Mouse (Mus musculus) forebrain, embryonic 14.5 days (tissue): ENCODE data around the gene Bpifb9b. TPM values are rescaled to one million over a fixed set of nuclear protein-coding genes. Genes with fewer than 3 reads are reported as not detected.
"Not testable (repeated sequence)": the region's sequence is repeated elsewhere in the genome, so short reads cannot be mapped to it uniquely, and the experiment has no call there.

ENCODE experiments used
- ATAC-seq: fragments of 200-750 bp; cut with Nextera tagmentation; 2 replicates; pipeline ENCODE4 v1.8.0; 2017; ENCODE audit warnings: mild to moderate bottlenecking, moderate library complexity
- DNase-seq: peaks from one replicate; pipeline ENCODE4 v3.0.0-alpha.2; 2015; ENCODE audit warnings: low spot score
- H3K27ac ChIP-seq: fragments of 300-500 bp; sonication (generic); 2 replicates; pipeline ENCODE4 v1.5.1; 2014; ENCODE audit warnings: low read depth, mild to moderate bottlenecking, control low read depth, low read length, moderate library complexity
- H3K27me3 ChIP-seq: fragments of 300-500 bp; sonication (generic); replicated peaks from 2 replicates; pipeline ENCODE4 v1.6.1; 2014; ENCODE audit warnings: low read length, control low read depth, mixed read lengths; ENCODE audit not compliant: control insufficient read depth, insufficient read depth
- H3K36me3 ChIP-seq: fragments of 300-500 bp; sonication (generic); 2 replicates; pipeline ENCODE4 v1.6.1; 2014; ENCODE audit warnings: low read length, control low read depth; ENCODE audit not compliant: control insufficient read depth, insufficient read depth
- H3K4me1 ChIP-seq: fragments of 300-500 bp; sonication (generic); 2 replicates; pipeline ENCODE4 v1.6.1; 2014; ENCODE audit warnings: antibody characterized with exemption, low read length, control low read depth; ENCODE audit not compliant: control insufficient read depth, insufficient read depth
- H3K4me2 ChIP-seq: fragments of 300-500 bp; sonication (generic); 2 replicates; pipeline ENCODE4 v1.6.1; 2014; ENCODE audit warnings: mild to moderate bottlenecking, control low read depth, low read length
- H3K4me3 ChIP-seq: fragments of 300-500 bp; sonication (generic); 2 replicates; pipeline ENCODE4 v1.5.1; 2014; ENCODE audit warnings: low read depth, low read length, control low read depth
- H3K9ac ChIP-seq: fragments of 300-500 bp; sonication (generic); 2 replicates; pipeline ENCODE4 v1.6.1; 2014; ENCODE audit warnings: mild to moderate bottlenecking, low read length, control low read depth, moderate library complexity
- H3K9me3 ChIP-seq: fragments of 300-500 bp; sonication (generic); replicated peaks from 2 replicates; pipeline ENCODE4 v1.6.1; 2016; ENCODE audit warnings: low read length, control low read depth, mixed read lengths; ENCODE audit not compliant: control insufficient read depth
- WGBS: fragments of 180-500 bp; shearing (Covaris S2); extraction: QIAGEN DNeasy Blood & Tissue Kit; methylation state at CpG from one replicate; pipeline ENCODE4 v1.1.7; 2014; 5-methylcytosine and 5-hydroxymethylcytosine counted together
- polyA plus RNA-seq: library from polyadenylated mRNA; unstranded; fragments of >200 nt; fragmentation: Nextera tagmentation; extraction: Ambion mirVana; gene quantifications from 2 replicates; pipeline ENCODE4 v1.2.1, GENCODE M21; 2014

Bpifb9b gene
- polyA plus RNA-seq, result not detected in 2 replicates

DNA sequence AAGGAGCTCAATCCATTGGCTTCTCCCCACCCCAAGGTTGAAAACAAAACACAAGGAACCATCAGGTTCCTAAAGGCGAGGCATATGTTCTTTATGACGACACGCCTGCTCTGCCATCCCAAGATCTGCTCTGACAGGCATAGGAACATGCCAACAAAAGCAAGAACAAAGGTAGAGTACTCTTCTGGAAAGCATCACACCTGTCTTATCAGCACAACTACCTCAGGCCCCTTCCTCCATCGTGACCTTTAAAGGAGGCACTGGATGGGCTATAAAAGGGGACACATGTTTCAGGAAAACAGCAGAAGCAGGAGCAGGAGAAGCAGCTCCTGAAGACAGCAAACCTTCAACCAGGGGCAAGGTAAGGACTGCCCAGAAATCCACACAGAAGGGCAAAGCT is at the start of gene Bpifb9b:
TSS of gene Bpifb9b (plus strand) at position 301 of the 400 bp plus-strand sequence.
- H3K27ac ChIP-seq, H3K9me3 ChIP-seq, ATAC-seq, H3K4me2 ChIP-seq, H3K36me3 ChIP-seq, DNase-seq, H3K4me3 ChIP-seq, H3K4me1 ChIP-seq, H3K27me3 ChIP-seq, H3K9ac ChIP-seq: not testable (repeated sequence)
- WGBS, result 81% methylated on average over 4 of the region's 4 CpGs

- H3K4me3 ChIP-seq, H3K36me3 ChIP-seq, DNase-seq, H3K4me2 ChIP-seq, H3K4me1 ChIP-seq, H3K27ac ChIP-seq, H3K27me3 ChIP-seq, H3K9me3 ChIP-seq, ATAC-seq, H3K9ac ChIP-seq: not testable (repeated sequence)
- 86% methylated on average over 5 of the region's 5 CpGs for WGBS
Observed at GRCm38 (mm10) chr2:154257554-154257953, 49.5 kb upstream of the Bpifb9b start, which contains the start of gene Bpifb9a. Bpifb9a (plus strand) TSS chr2:154257854.

DNA sequence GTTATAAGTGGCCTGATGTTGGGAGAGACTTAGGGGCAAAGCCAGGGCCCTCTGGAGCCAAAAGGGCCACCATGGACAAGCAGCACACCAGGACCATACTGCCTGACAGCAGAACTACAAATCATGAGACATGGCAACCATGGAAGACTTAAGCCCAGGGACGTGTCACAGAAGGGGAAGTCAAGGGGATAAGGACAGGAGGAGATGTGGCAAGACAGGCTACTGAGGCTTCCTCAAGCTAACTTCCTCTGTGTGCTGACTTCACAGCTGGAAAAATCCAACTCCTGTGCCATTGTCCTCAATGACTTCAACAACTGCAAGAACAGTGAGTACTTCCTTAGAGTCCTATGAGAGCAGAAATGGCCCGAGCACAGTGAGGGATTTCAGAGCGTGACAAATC is 42.6 kb upstream of the Bpifb9b start:
- H3K9ac ChIP-seq, DNase-seq, H3K4me2 ChIP-seq, ATAC-seq, H3K9me3 ChIP-seq, H3K4me3 ChIP-seq, H3K36me3 ChIP-seq, H3K27me3 ChIP-seq, H3K4me1 ChIP-seq, H3K27ac ChIP-seq: not testable (repeated sequence)
- WGBS, result 76% methylated on average over 3 of the region's 3 CpGs

GRCm38 (mm10) chr2:154291866-154292265 is 15.2 kb upstream of the Bpifb9b start:
- not testable (repeated sequence) for H3K36me3 ChIP-seq, H3K4me2 ChIP-seq, H3K9ac ChIP-seq, H3K4me3 ChIP-seq, DNase-seq, H3K27me3 ChIP-seq, ATAC-seq, H3K9me3 ChIP-seq, H3K27ac ChIP-seq, H3K4me1 ChIP-seq
- 87% methylated on average over 3 of the region's 3 CpGs for WGBS

DNA sequence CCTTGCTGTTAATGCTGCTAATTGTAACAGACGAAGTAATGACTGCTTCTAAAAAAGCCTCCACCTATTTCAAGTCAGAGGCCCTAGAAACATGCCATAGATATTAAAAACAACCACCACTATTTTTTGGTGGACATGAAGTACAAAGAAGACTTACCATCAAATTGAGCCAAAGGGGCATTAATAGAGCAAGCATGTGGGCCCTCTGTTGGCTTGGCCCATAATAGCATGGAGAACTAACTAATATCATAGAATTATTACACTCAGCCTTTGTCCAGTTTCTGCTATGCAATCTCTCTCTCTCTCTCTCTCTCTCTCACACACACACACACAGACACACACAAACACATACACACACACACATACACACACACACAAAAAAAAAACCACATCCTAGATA is 14.2 kb upstream of the Bpifb9b start:
- WGBS, result 94% methylated on average over 1 of the region's 1 CpGs
- DNase-seq, result no peak
- H3K4me2 ChIP-seq, result no peak overlapping the region
- H3K9me3 ChIP-seq, result no peaks in the 10 kb centered on the region
- no peaks in the 10 kb centered on the region for H3K27me3 ChIP-seq
- no peak for ATAC-seq
- H3K36me3 ChIP-seq, result no peaks in the 10 kb centered on the region
- H3K27ac ChIP-seq, result no peak overlapping the region
- no peaks in the 10 kb centered on the region for H3K4me1 ChIP-seq
- no peak overlapping the region for H3K4me3 ChIP-seq
- H3K9ac ChIP-seq, result no peak overlapping the region

GRCm38 (mm10) chr2:154294746-154295145 is 12.3 kb upstream of the Bpifb9b start:
- peak; percentile 79 for DNase-seq
- not testable (repeated sequence) for H3K27ac ChIP-seq, H3K4me2 ChIP-seq, H3K9me3 ChIP-seq, ATAC-seq, H3K4me3 ChIP-seq, H3K4me1 ChIP-seq, H3K36me3 ChIP-seq, H3K27me3 ChIP-seq, H3K9ac ChIP-seq
- 6% methylated on average over 10 of the region's 10 CpGs for WGBS

GRCm38 (mm10) chr2:154300496-154300895 is 6.5 kb upstream of the Bpifb9b start:
- no peaks in the 10 kb centered on the region for H3K9me3 ChIP-seq
- no peak overlapping the region for H3K4me3 ChIP-seq
- no peaks in the 10 kb centered on the region for H3K4me1 ChIP-seq
- whole genome bisulfite sequencing, result 8% methylated on average over 1 of the region's 1 CpGs
- ATAC-seq, result no peak
- H3K36me3 ChIP-seq, result no peaks in the 10 kb centered on the region
- H3K9ac ChIP-seq, result no peak overlapping the region
- no peak overlapping the region for H3K27ac ChIP-seq
- H3K4me2 ChIP-seq, result no peak overlapping the region
- peak; percentile 74 for DNase-seq
- H3K27me3 ChIP-seq, result no peaks in the 10 kb centered on the region

- H3K9me3 ChIP-seq, result no peaks in the 10 kb centered on the region
- DNase-seq (no peak), ATAC-seq (no peak)
- no peak overlapping the region for H3K4me3 ChIP-seq
- H3K4me1 ChIP-seq, result no peaks in the 10 kb centered on the region
- WGBS, result 89% methylated on average over 3 of the region's 3 CpGs
- H3K27me3 ChIP-seq, result no peaks in the 10 kb centered on the region
- no peak overlapping the region for H3K27ac ChIP-seq
- no peak overlapping the region for H3K9ac ChIP-seq
- H3K36me3 ChIP-seq, result no peaks in the 10 kb centered on the region
- no peak overlapping the region for H3K4me2 ChIP-seq
Observed at GRCm38 (mm10) chr2:154301763-154302162, 5.3 kb upstream of the Bpifb9b start.

DNA sequence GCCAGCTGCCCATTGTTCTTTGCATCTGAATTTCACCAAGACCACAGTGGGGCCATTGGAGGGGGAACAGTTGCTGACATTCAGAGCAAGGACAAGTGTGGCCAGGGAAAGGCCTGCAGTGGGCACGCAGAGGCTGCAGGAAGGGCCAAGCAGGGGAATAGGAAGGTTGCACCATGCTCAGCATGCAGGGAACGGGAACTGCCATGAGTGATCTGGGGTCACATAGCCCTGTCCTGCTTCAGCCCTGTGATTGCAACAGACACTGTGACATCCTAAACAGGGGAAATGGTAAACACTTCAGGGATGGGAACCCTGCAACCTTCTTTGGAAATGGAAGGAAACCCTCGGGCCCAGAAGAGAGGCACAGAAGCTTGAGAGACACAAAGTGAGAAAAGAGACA is 2.4 kb upstream of the Bpifb9b start:
- H3K27me3 ChIP-seq, DNase-seq, H3K4me1 ChIP-seq, H3K4me3 ChIP-seq, H3K36me3 ChIP-seq, H3K27ac ChIP-seq, H3K9ac ChIP-seq, H3K9me3 ChIP-seq, ATAC-seq, H3K4me2 ChIP-seq: not testable (repeated sequence)
- WGBS, result 90% methylated on average over 1 of the region's 3 CpGs
